Mouse (Mus musculus): ENCODE data around the gene Sash1.

GRCm38 (mm10) chr10:8915755-8916154 is 29.9 kb upstream of the Sash1 start:
- TF ChIP-seq CTCF (IDR thresholded peaks at IDR 0.05; ENCODE audit: control insufficient read depth, insufficient read depth, low read length) (no peak), POLR2A (IDR thresholded peaks at IDR 0.05; ENCODE audit: borderline replicate concordance, control insufficient read depth, low read depth, low read length) (no peak)

Measured in bone marrow, adult 2 months (tissue).